Mouse (Mus musculus) thymus, adult 18-20 months (tissue): Measurements from ENCODE around the gene Ppef1.
"Not testable (repeated sequence)": the region's sequence is repeated elsewhere in the genome, so short reads cannot be mapped to it uniquely, and the experiment has no call there.

Experiments used
- DNase-seq, 2 experiments: peaks; one replicate each; pipeline ENCODE4 v3.0.0; 2022; ENCODE audit warnings: mixed read lengths in 2 of 2

Gene Ppef1

DNA sequence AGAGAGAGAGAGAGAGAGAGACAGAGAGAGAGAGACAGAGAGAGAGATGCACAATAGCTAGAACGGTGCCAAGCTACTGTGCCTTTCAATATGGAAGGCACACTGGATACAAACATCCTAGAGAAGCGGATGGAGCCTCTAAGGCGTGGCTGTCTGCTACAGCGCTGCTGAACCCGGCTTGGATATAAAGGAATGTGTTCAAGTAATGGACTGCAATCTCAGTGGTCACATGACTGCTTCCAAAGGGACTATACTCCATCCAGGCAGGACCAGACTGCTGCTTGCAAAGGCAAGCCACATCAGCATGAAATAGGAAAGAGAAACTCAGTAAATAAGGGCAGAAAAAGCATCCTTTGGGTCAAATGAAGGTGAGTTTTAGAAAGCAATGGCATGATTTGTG lies at the start of gene Ppef1:
Ppef1 (minus strand) TSS at position 116 of the 400 bp plus-strand sequence.
- DNase-seq: no peak

DNA sequence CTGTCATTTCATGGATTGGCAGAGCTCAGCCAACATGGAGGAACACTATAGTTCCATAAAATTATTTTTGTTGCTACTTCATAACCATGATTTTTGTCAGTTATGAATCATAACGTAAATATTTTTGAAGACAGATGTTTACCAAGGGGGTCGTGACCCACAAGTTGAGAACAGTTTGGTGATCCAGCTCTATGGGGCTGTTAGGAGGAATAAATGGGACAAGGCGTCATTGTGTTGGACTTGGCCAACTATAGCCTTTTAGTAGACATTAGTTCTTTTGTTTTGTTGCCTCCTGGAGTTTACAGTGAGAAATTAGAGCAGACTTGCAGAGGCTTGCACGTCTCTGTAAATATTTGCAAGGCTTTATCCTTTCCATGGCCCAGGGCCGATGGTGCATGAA lies 46.7 kb upstream of the Ppef1 start:
- DNase-seq: no peak

DNA sequence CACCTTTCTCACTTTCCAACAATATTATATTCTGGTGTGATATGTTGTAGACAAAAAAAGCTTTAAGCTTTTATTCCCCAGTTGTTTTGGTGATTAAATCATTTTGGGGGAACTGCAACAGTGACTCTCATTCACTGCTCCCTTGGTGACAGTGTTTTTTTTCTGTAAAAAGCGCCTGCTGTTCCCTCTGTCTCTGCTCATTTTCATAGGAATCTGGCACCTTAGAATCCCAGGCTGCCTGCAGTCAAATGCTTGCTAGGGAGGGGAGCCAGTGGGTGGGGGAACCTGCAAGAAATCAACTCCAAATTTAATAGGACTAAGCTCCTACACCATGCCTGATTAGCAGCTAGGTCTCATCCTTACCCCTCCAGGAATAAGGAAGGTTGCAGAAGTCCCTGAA lies 37.5 kb upstream of the Ppef1 start:
- DNase-seq: no peak

DNA sequence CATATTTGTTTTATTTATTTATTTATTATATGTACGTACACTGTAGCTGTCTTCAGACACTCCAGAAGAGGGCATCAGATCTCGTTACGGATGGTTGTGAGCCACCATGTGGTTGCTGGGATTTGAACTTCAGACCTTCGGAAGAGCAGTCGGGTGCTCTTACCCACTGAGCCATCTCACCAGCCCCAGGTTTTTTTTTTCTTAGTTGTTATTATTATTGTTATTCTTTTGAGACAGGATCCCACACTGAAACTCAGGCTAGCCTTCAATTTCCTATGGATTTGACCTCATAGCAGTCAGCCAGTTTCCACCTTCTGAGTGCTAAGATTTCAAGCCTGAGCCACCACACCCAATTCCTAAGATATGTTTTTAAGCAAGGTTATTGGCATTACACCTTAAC lies 34.1 kb upstream of the Ppef1 start:
- not testable (repeated sequence) for DNase-seq

DNA sequence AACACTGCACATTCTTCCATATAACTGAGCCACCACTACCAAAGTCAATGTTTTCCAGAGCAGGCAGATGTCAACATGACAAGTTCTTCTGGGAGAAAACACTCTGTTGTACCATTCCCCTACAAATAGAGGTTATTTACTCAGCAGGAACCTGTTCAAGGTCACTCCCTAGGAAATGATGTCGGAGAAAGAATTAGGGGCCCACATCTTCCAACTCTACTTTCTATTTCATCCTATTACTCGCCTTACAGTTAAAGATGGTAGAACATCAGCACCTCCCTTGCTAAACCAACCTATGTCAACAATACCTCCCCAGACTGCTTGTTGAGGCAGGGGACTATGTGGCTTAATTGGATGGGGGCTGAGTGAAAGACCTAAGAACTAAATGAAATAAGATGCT lies 32.1 kb upstream of the Ppef1 start, which contains the start of gene Rs1:
Rs1 (plus strand) TSS at position 301 of the 400 bp plus-strand sequence.
- no peak for DNase-seq

GRCm38 (mm10) chrX:160766233-160766616 lies 30.7 kb upstream of the Ppef1 start:
- DNase-seq: no peak

DNA sequence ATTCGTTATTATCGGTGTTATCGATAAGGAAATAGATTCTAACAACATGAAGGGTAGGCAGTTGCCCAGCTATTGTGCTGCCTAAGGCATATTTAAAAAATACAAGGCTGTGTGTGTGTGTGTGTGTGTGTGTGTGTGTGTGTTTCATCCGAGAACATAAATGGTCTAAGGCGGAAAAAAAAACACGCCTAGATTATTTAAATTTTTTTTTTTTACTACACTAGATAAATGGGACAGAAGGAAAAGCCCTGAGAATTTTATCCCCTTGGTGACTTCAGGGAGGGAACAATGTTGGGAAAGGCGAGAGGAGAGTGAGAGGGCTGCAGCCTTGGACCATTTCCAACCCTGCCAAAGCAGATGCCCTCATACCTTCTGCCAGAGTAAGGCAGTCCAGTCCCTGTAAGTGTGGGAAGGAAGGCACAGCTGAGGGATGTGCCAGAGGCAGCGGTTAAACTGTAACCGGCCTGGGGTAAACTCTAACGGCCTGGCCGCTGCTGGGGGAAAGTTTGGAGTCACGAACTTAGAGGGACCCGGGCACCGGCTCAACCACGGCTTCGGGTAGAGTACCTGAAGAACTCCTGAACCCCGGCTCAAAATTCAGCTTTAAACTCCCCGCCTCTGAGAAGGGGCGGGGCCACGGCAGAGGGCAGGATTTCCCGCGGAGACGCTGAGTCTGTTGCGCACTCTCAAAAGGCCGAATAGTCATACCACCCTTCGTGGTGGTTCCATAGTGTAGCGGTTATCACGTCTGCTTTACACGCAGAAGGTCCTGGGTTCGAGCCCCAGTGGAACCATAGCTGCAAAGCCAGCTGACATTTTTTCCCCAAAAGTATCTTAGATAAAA lies 30.0 kb upstream of the Ppef1 start:
- peak; percentile 72 to 80 for DNase-seq

DNA sequence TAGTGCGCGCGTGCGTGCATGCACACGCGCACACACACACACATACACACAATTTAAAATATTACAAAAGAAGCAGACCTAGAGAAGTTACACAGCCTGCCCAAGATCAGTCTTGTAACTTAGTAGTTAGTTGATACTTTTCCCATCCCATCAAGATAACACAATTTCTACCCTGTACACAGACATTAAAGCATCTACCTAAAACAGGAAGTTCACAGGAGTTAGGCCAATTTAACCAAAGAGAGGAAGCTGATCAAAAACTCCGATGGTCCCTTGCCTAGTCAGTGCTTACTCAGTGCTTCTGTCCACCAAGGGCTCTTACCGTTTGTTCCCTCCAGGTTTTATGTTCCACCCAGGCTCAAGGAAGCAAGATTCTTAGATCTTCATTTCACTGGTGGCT lies 15.2 kb upstream of the Ppef1 start:
- DNase-seq: no peak

DNA sequence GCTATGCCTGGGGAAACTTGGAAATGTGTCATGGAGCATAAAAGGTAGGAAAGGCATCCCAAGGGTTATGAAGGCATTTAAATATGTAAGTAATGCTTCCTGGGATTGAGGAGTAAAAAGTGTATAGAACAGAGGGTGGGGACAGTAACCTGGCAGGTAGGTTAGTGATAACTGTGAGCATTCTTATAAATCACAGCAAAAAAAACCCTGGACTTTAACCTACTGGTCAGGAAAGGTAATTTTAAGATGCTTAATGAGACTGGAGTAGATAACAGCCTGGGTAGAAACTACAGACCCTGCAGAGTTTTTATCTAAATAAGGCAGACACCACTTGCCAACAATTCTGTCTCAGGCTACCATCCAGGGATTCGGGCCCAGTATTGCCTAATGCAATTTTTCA lies 13.1 kb upstream of the Ppef1 start:
- DNase-seq: no peak

DNA sequence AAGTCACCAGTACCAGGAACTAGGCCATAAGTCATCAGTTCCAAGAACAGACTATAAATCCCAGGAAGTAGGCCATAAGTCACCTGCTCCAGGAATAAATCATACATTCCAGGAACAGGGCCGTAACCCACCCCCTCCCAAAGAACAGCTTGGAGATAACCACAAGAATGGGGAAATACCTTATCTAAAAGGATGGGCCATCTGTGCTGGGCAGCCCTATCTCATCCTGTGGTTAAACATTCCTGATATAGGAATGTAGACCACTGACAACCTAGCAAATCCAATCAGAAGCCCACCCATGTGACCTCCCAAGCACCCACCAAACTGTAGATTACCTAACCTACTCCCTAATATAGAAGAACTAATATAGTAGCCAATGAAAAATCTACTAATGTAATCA lies 9.8 kb upstream of the Ppef1 start:
- no peak for DNase-seq

- no peak for DNase-seq
These were observed 36.4 kb downstream of the Ppef1 start for GRCm38 (mm10) chrX:160699171-160699570.

- DNase-seq: no peak
These were observed 44.0 kb downstream of the Ppef1 start for GRCm38 (mm10) chrX:160691559-160691958.

DNA sequence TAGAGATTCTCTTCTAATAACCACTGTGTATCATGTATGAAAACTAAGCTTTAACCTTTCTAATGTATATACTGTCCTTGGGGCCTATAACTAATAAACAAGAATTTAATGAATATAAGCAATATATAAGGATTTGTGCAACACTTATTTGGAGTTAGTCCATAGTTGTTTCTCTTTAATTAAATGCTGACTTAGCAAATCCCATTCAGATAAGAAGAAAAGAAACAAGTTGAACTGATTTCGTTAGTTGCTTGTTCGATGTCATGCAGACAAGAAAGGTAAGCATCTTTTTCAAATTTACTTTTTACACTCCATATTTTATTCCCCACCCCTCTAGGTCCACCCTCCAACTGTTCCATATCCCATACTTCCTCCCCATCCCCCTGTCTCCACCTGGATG lies 45.5 kb downstream of the Ppef1 start:
- no peak for DNase-seq

DNA sequence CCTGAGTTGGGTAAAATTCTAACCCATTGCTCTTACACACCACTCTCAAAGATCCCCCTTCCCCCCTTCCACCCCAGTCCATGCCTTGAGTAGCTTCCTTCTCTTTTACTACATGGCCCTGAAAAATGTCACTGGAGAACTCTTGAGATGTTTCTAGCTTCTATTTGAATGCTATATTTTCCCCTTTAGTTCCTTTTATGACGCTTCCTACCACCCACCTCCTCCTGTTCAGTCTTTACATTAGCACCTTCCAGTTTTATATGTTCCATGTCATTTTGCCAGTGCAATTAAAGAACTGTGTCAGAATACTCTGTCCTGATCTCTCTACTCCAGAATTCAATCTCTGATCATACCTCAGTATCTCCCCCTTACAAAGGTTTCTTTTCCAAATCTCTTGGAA lies 65.6 kb downstream of the Ppef1 start:
- DNase-seq: no peak

DNA sequence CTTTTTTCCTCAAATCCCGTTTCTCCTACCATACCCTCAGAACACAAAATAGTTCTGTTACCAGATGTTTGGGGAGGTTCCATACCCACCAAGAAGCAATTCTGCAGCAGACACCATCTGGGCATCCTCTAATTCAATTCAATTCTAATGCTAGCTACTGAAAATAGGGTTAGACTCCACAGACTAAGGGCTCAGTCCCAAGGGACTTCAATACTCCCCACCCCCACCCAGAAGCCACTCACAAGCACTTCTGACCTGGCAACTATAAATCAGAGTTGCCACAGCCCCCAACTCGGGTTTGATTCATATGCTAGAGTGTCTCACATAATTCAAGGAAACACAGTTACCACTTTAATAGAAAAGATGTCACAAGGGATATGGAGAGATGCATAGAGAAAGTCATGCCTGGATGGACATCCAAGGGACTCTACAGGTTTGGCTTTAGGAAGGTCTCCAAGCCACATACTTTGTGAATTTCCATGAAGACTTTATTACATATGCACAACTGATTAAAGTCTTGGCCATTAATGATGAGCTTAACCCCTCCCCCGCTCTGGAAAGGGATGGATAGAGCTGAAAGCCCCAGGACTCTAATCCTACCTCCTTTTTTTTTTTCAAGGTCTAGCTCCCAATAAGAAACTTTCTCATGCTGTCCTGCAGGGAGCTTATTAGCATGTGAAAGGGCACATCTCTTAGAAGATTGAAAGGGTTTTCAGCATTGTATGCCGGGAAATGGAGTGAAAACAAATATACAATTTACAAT lies 124.5 kb downstream of the Ppef1 start:
- no peak for DNase-seq

GRCm38 (mm10) chrX:160610482-160610881 lies 125.1 kb downstream of the Ppef1 start:
- DNase-seq: no peak

DNA sequence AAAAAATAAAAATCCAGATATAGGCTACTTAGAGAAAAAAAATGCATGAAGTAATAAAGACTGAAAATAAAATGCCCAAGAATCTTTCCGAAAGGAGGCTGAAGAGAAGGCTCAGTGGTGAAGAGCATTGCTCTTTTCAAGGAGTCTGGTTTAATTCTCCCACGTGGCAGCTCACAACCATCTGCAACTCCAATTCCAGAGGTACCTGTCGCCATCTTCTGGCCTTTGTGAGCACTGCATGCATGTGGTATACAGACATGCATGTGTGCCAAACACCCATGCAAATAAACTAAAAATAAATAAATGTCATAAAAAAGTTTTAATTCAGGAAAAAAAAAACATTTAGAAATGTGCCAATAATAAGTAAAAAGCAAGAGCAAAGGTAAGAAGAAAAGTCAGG lies 125.7 kb downstream of the Ppef1 start:
- no peak for DNase-seq

GRCm38 (mm10) chrX:160603981-160604541 lies 131.5 kb downstream of the Ppef1 start:
- no peak for DNase-seq

- no peak for DNase-seq
These were observed 132.2 kb downstream of the Ppef1 start for GRCm38 (mm10) chrX:160603316-160603715.

- no peak for DNase-seq
These were observed 132.8 kb downstream of the Ppef1 start for GRCm38 (mm10) chrX:160602770-160603169.

DNA sequence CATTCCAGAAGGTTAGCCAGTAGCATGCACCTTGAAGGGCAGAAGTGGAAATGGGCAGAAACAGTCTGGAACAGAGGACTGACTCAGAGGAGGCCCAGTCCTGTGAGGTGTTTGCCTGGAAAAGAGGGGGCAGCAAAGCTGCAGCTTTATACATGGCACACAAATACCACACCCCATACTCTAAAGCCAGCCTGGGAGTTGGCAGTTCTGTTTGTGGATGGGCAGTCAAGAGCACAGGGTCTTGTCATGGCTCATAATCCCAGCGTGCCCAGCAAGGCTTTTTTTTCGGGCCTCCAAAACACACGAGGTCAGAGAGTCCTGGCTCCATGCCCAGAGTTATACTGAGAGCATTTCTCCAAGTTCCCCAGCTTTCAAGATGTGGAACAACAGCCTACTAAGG lies 134.5 kb downstream of the Ppef1 start:
- no peak for DNase-seq

DNA sequence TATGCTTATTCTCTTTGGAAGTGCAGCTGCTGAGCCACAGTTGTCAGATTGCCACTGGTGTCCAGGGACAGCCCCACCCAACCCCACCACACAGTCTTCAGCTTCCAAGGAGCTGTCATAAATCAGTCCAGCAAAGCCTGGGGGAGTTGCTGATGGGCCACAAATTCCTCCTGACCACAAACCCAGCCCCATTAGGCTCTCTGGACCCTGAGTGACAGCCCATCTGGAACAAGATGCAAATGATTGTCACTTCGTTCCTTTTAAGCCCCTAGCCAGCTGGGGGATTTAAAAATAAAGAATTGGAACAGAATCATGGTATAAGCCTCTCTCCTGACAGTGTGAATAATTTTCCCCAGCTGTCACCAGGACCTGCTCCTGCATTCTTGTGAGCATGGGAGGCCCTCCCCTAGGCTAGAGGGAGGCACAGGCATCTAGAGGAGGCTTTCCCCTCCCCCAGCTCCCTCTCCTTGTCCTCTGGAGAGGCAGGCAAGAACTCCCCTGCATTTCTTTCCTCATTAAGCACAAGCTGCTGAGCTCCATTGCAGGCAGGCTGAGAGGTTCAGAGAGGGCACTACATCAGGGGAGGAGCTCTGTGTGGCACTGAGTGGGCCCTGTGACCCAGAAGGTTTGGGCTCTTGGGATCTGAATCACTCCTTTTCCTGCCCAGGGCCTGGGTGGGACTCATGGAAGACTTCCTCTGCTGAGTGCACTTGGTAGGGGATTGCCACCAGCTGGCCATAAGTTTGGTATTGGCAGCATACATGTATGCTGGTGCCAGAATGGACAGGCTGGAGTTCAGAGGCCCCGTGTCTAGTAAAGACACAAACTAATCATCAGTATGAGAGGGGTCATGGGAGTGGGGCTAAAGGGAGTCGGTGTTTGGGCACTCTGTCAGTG lies 136.8 kb downstream of the Ppef1 start:
- DNase-seq: no peak

- DNase-seq: no peak
These were observed 137.5 kb downstream of the Ppef1 start for GRCm38 (mm10) chrX:160598055-160598454.
